Mouse (Mus musculus): ENCODE measurements around the gene Tmem163. TPM values are rescaled to one million over a fixed set of nuclear protein-coding genes. Genes with fewer than 3 reads are reported as not detected.
A peak's percentile ranks its signal among the peaks of the same experiment; 100 is the strongest.

Tmem163 gene
- polyA plus RNA-seq, 1 experiment from 2014 or later, result 23.2 TPM

GRCm38 (mm10) chr1:127677661-127678580 is 1.4 kb downstream of the Tmem163 start:
- WGBS, result 2% methylated on average over 64 of the region's 64 CpGs
- Histone ChIP-seq H3K4me3 (ENCODE audit: low read depth, low read length) (peak overlapping the region; percentile 55), H3K9me3 (replicated peaks; ENCODE audit: control insufficient read depth, low read length) (no peaks in the 10 kb centered on the region), H3K27ac (ENCODE audit: low read depth, low read length) (peak overlapping the region; percentile 52; the same call in 1 of the 2 replicates), H3K9ac (ENCODE audit: low read length) (peak overlapping the region; percentile 71), H3K36me3 (ENCODE audit: control insufficient read depth, insufficient read depth, low read length) (no peaks in the 10 kb centered on the region), H3K27me3 (replicated peaks; ENCODE audit: control insufficient read depth, insufficient read depth, low read length) (peaks cover 29% of the 10 kb centered on the region), H3K4me2 (ENCODE audit: low read length) (peak overlapping the region; percentile 98), H3K4me1 (ENCODE audit: control insufficient read depth, insufficient read depth, low read length) (peaks cover 5% of the 10 kb centered on the region; the same call in 1 of the 2 replicates)
- ATAC-seq (peak; percentile 71), DNase-seq (ENCODE audit: low spot score) (peak; percentile 43)

GRCm38 (mm10) chr1:127677131-127677631 is 2.2 kb downstream of the Tmem163 start:
- DNase-seq (ENCODE audit: low spot score), result peak; percentile 40
- Histone ChIP-seq H3K9me3 (replicated peaks; ENCODE audit: control insufficient read depth, low read length) (no peaks in the 10 kb centered on the region), H3K36me3 (ENCODE audit: control insufficient read depth, insufficient read depth, low read length) (no peaks in the 10 kb centered on the region), H3K27ac (ENCODE audit: low read depth, low read length) (peak overlapping the region; percentile 52; the same call in 1 of the 2 replicates), H3K4me1 (ENCODE audit: control insufficient read depth, insufficient read depth, low read length) (peaks cover 5% of the 10 kb centered on the region; the same call in 1 of the 2 replicates), H3K4me3 (ENCODE audit: low read depth, low read length) (peak overlapping the region; percentile 55), H3K4me2 (ENCODE audit: low read length) (peak overlapping the region; percentile 98), H3K9ac (ENCODE audit: low read length) (peak overlapping the region; percentile 71), H3K27me3 (replicated peaks; ENCODE audit: control insufficient read depth, insufficient read depth, low read length) (peaks cover 29% of the 10 kb centered on the region)
- WGBS, result 0% methylated on average over 44 of the region's 44 CpGs
- peak; percentile 44 for ATAC-seq

GRCm38 (mm10) chr1:127676516-127677099 is 2.7 kb downstream of the Tmem163 start:
- peak overlapping the region; percentile 55 for H3K4me3 ChIP-seq (ENCODE audit: low read depth, low read length)
- WGBS, result 1% methylated on average over 25 of the region's 25 CpGs
- DNase-seq (ENCODE audit: low spot score) (no peak), ATAC-seq (peak; percentile 19)
- peaks cover 29% of the 10 kb centered on the region for H3K27me3 ChIP-seq (replicated peaks; ENCODE audit: control insufficient read depth, insufficient read depth, low read length)
- peaks cover 5% of the 10 kb centered on the region; the same call in 1 of the 2 replicates for H3K4me1 ChIP-seq (ENCODE audit: control insufficient read depth, insufficient read depth, low read length)
- peak overlapping the region; percentile 18; the same call in 1 of the 2 replicates for H3K27ac ChIP-seq (ENCODE audit: low read depth, low read length)
- H3K9me3 ChIP-seq (replicated peaks; ENCODE audit: control insufficient read depth, low read length), result no peaks in the 10 kb centered on the region
- H3K9ac ChIP-seq (ENCODE audit: low read length), result peak overlapping the region; percentile 71
- no peaks in the 10 kb centered on the region for H3K36me3 ChIP-seq (ENCODE audit: control insufficient read depth, insufficient read depth, low read length)
- peak overlapping the region; percentile 98 for H3K4me2 ChIP-seq (ENCODE audit: low read length)

GRCm38 (mm10) chr1:127676116-127676515 is 3.2 kb downstream of the Tmem163 start:
- Histone ChIP-seq H3K36me3 (ENCODE audit: control insufficient read depth, insufficient read depth, low read length) (no peaks in the 10 kb centered on the region), H3K9me3 (replicated peaks; ENCODE audit: control insufficient read depth, low read length) (no peaks in the 10 kb centered on the region), H3K4me3 (ENCODE audit: low read depth, low read length) (peak overlapping the region; percentile 55), H3K9ac (ENCODE audit: low read length) (peak overlapping the region; percentile 71; the same call in 1 of the 2 replicates), H3K4me1 (ENCODE audit: control insufficient read depth, insufficient read depth, low read length) (peaks cover 5% of the 10 kb centered on the region; the same call in 1 of the 2 replicates), H3K27ac (ENCODE audit: low read depth, low read length) (no peak overlapping the region; the same call in 1 of the 2 replicates), H3K4me2 (ENCODE audit: low read length) (peak overlapping the region; percentile 98), H3K27me3 (replicated peaks; ENCODE audit: control insufficient read depth, insufficient read depth, low read length) (peaks cover 29% of the 10 kb centered on the region)
- ATAC-seq (no peak), DNase-seq (ENCODE audit: low spot score) (peak; percentile 56)
- 21% methylated on average over 12 of the region's 12 CpGs for WGBS

GRCm38 (mm10) chr1:127675253-127675652 is 4.1 kb downstream of the Tmem163 start:
- Histone ChIP-seq H3K27ac (ENCODE audit: low read depth, low read length) (no peak overlapping the region), H3K4me2 (ENCODE audit: low read length) (peak overlapping the region; percentile 98; the same call in 1 of the 2 replicates), H3K4me3 (ENCODE audit: low read depth, low read length) (0 out of 2 replicates have a peak overlapping the region, but pooled peaks have one; percentile 55), H3K9ac (ENCODE audit: low read length) (no peak overlapping the region), H3K4me1 (ENCODE audit: control insufficient read depth, insufficient read depth, low read length) (peaks cover 5% of the 10 kb centered on the region; the same call in 1 of the 2 replicates), H3K36me3 (ENCODE audit: control insufficient read depth, insufficient read depth, low read length) (no peaks in the 10 kb centered on the region), H3K9me3 (replicated peaks; ENCODE audit: control insufficient read depth, low read length) (no peaks in the 10 kb centered on the region), H3K27me3 (replicated peaks; ENCODE audit: control insufficient read depth, insufficient read depth, low read length) (peaks cover 27% of the 10 kb centered on the region)
- DNase-seq (ENCODE audit: low spot score), result no peak
- 73% methylated on average over 1 of the region's 1 CpGs for WGBS
- ATAC-seq, result no peak

GRCm38 (mm10) chr1:127673221-127674050 is 5.9 kb downstream of the Tmem163 start:
- no peak for ATAC-seq
- H3K4me1 ChIP-seq (ENCODE audit: control insufficient read depth, insufficient read depth, low read length), result peaks cover 5% of the 10 kb centered on the region; the same call in 1 of the 2 replicates
- peaks cover 2% of the 10 kb centered on the region; the same call in 1 of the 2 replicates for H3K9me3 ChIP-seq (replicated peaks; ENCODE audit: control insufficient read depth, low read length)
- 80% methylated on average over 10 of the region's 10 CpGs for WGBS
- no peak for DNase-seq (ENCODE audit: low spot score)
- H3K27ac ChIP-seq (ENCODE audit: low read depth, low read length), result no peak overlapping the region
- no peak overlapping the region for H3K4me2 ChIP-seq (ENCODE audit: low read length)
- no peaks in the 10 kb centered on the region for H3K36me3 ChIP-seq (ENCODE audit: control insufficient read depth, insufficient read depth, low read length)
- no peak overlapping the region for H3K4me3 ChIP-seq (ENCODE audit: low read depth, low read length)
- peaks cover 19% of the 10 kb centered on the region for H3K27me3 ChIP-seq (replicated peaks; ENCODE audit: control insufficient read depth, insufficient read depth, low read length)
- H3K9ac ChIP-seq (ENCODE audit: low read length), result no peak overlapping the region

GRCm38 (mm10) chr1:127668161-127668560 is 11.2 kb downstream of the Tmem163 start:
- Histone ChIP-seq H3K4me2 (ENCODE audit: low read length) (no peak overlapping the region), H3K36me3 (ENCODE audit: control insufficient read depth, insufficient read depth, low read length) (no peaks in the 10 kb centered on the region), H3K4me1 (ENCODE audit: control insufficient read depth, insufficient read depth, low read length) (peaks cover 6% of the 10 kb centered on the region; the same call in 1 of the 2 replicates), H3K9ac (ENCODE audit: low read length) (no peak overlapping the region), H3K9me3 (replicated peaks; ENCODE audit: control insufficient read depth, low read length) (peaks cover 2% of the 10 kb centered on the region; the same call in 1 of the 2 replicates), H3K4me3 (ENCODE audit: low read depth, low read length) (no peak overlapping the region), H3K27ac (ENCODE audit: low read depth, low read length) (no peak overlapping the region; the same call in 1 of the 2 replicates), H3K27me3 (replicated peaks; ENCODE audit: control insufficient read depth, insufficient read depth, low read length) (no peaks in the 10 kb centered on the region)
- DNase-seq (ENCODE audit: low spot score), result peak; percentile 44
- no peak for ATAC-seq
- 62% methylated on average over 3 of the region's 3 CpGs for WGBS

All from forebrain, embryonic 14.5 days (tissue).